Mouse (Mus musculus) spleen, adult 2 months (tissue): ENCODE results near the gene Fmnl1.

Experiments
- CTCF ChIP-seq: fragments of 200-500 bp; IDR thresholded peaks from 2 replicates; pipeline ENCODE4 v1.5.1; 2011; ENCODE audit warnings: mild to moderate bottlenecking, inconsistent platforms; ENCODE audit not compliant: insufficient read depth, insufficient read length, insufficient replicate concordance; ENCODE audit errors: extremely low read depth
- POLR2A ChIP-seq: fragments of 200-500 bp; IDR thresholded peaks from 2 replicates; pipeline ENCODE4 v1.6.1; 2011; ENCODE audit warnings: low read depth, low read length, inconsistent platforms

DNA sequence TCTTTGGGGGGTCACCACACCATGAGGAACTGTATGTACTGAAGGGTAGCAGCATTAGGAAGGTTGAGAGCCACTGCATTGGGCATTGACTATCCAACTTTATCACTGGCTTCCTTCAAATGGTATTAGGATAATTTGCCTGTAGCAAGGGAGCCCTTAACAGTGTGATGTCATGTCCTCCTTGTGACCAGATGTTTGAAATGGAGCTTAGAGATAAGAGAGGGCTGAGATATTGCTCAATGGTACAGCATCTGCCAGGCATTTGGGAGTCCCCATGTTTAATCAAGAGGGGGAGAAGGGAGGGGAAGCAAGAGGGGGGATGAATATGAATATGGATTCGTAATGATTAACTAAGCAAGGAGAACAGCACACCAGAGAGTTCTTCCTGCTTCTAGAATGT, 44.4 kb downstream of the Fmnl1 start:
- TF ChIP-seq CTCF: no peak
- no peak for TF ChIP-seq POLR2A
